Mouse (Mus musculus) heart, adult 10 weeks (tissue): ENCODE results near the gene Slc22a13. TPM values are rescaled to one million over a fixed set of nuclear protein-coding genes. Genes with fewer than 3 reads are reported as not detected.

Experiments used
- polyA plus RNA-seq: library from polyadenylated mRNA; stranded (reverse); fragments of 350-450 nt; fragmentation: Illumina TruSeq; extraction: RNeasy Lipid Tissue Mini Kit (QIAGEN cat#74804); gene quantifications from one replicate; pipeline ENCODE4 v1.2.3, GENCODE M21; 2014; ENCODE audit warnings: low read depth, low replicate concordance

Gene Slc22a13
- not detected for polyA plus RNA-seq

DNA sequence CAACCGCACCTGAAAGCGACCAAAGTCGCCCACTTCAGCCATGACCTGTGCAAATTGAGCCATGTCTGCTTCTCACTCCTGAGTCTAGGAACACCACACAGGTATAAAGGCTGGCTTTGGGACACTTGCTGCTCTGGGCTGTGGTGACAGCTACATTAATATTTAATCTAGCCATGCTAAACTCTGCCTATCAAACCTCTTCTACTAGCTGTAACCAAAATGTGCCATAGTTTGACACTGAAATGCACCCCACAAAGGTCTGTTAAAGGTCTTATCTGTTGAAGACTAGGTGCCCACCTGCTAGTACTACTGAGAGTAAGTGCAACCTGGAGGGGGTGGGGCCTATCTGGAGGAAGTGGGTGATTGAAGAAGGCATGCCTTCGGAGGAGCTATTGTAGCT is at the start of gene Slc22a13:
Gene Slc22a13, minus strand, starts transcription at position 101 of the 400 bp plus-strand sequence.

DNA sequence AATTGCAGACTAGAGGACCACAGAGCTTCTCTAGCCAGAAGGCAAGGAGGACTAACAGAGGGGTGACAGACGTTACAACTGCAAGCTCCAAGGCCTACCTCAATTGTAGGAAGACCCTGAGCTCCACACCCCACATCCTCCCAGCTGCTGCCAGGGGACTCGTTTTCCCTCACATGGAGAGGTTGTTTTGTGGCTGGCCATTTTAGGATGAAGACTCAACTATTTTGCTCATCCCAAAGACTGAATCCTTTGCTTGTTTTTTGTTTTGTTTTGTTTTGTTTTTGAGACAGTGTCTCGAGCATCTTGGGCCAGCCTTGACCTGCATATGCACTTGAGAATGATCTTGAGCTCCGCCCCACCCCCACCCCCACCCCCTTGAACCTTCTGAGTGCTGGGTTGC is 50.0 kb downstream of the Slc22a13 start, which contains the start of gene Gm47289:
Gene Gm47289, plus strand, starts transcription at position 301 of the 400 bp plus-strand sequence.

DNA sequence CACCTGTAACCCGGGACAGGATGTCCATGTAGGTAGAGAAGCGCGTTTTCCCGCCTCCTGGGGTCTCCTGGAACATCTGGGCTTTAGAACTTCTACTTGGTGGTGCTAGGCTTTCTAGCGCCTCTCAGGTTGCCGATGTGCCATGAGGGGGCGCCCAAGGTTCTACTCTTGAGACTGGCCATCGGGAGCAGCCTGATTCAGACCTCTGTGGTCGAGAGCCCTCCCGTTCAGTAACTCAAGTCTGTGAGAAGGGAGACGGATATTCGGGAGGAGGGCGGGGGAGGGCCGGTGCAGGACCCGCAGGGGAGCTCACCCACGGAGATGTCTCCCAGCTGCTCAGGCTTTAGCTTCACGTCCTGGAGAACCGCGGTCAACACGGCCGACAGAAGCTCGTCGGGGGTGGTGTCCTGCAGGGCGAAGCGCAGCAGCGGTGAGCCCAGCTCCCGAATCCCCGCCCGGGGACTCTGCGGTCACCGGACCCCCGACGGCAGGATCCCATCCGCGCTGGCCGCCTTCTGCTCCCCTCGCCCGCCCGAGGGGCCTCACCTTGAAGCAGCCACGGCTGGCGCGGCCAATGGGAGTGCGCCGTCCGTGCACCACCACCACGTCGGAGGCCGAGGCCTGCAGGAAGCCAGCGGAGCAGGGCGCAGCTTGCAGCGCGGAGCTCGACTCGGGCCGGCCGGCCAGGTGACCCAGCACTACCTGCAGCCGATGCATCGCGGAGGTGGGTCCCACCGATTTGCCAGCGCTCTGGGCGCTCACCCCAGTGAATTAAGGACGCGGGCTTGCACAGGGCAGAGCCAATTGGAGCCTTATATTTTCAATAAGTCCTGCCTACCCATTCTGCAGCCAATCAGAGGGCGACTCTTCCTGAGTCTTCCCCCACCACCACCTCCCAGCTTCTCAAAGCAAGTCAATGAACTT is 52.4 kb downstream of the Slc22a13 start, which contains the start of gene Acaa1b:
Gene Acaa1b, minus strand, starts transcription at position 816 of the 924 bp plus-strand sequence.

Other genes with a start within 250 kb of the Slc22a13 start
- 1.1 TPM for gene Vill, start 156.3 kb downstream of the Slc22a13 start, polyA plus RNA-seq
- 25.7 TPM for gene Plcd1, start 115.6 kb downstream of the Slc22a13 start, polyA plus RNA-seq
- 0.13 TPM for gene Dlec1, start 106.6 kb downstream of the Slc22a13 start, polyA plus RNA-seq
- gene Acaa1b, start 52.0 kb downstream of the Slc22a13 start, polyA plus RNA-seq: 1.3 TPM
- not detected for gene Gm47289, start 49.9 kb downstream of the Slc22a13 start, polyA plus RNA-seq
- gene Oxsr1, start 113.3 kb upstream of the Slc22a13 start, polyA plus RNA-seq: 36.4 TPM
- 80.0 TPM for gene Acaa1a, start 130.6 kb upstream of the Slc22a13 start, polyA plus RNA-seq
- gene Myd88, start 132.3 kb upstream of the Slc22a13 start, polyA plus RNA-seq: 15.7 TPM
- gene Xylb, start 148.3 kb upstream of the Slc22a13 start, polyA plus RNA-seq: 0.92 TPM
- not detected for gene Slc22a14, start 156.5 kb upstream of the Slc22a13 start, polyA plus RNA-seq
- 2.5 TPM for gene Acvr2b, start 193.0 kb upstream of the Slc22a13 start, polyA plus RNA-seq
- 2.4 TPM for gene Exog, start 235.8 kb upstream of the Slc22a13 start, polyA plus RNA-seq